Mouse (Mus musculus): ENCODE results near the gene Nwd2. TPM values are rescaled to one million over a fixed set of nuclear protein-coding genes. Genes with fewer than 3 reads are reported as not detected.

The Nwd2 gene
- 1.1 and 1.7 TPM in 2 replicates for polyA plus RNA-seq (2016; fragmentation: Nextera tagmentation; extraction: Ambion mirVana)

DNA sequence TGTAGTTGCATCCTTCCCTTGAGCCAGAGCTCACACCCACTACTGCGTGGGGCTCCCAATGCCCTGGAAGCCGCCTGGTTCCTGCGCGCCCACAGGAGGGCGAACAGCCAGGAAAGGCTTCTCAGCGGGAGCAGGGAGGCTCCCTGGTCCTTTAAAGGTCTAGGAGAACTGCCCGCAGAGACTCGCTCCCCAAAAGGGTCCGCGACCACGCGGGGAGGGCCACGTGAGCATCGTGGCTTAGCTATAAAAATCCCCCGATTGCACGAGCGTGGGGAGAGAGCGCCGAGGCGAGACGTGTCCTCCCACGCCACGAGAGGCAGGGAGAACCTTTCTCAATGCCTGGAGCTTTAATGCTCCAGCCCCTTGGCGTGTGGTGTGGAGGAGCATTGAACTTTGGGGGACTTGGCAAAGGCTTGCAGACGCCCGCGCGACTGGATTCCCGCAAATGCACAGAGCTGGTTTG, at the start of gene Nwd2:
Gene Nwd2 (plus strand): TSS at position 33 of the 463 bp plus-strand sequence.
- H3K4me1 ChIP-seq: peaks cover 20% of the 10 kb centered on the region
- H3K4me3 ChIP-seq: peak within 1 kb of the TSS; percentile 71
- WGBS: 1% methylated on average over 29 of the region's 29 CpGs
- H3K36me3 ChIP-seq: no peaks in the 10 kb centered on the region
- no peaks in the 10 kb centered on the region for H3K9me3 ChIP-seq (replicated peaks)
- H3K27me3 ChIP-seq (ENCODE audit: low read depth, poor library complexity, severe bottlenecking): peaks cover 53% of the 10 kb centered on the region
- H3K27ac ChIP-seq (replicated peaks): peak within 1 kb of the TSS; percentile 67
- no peak for DNase-seq (ENCODE audit: low spot score)

DNA sequence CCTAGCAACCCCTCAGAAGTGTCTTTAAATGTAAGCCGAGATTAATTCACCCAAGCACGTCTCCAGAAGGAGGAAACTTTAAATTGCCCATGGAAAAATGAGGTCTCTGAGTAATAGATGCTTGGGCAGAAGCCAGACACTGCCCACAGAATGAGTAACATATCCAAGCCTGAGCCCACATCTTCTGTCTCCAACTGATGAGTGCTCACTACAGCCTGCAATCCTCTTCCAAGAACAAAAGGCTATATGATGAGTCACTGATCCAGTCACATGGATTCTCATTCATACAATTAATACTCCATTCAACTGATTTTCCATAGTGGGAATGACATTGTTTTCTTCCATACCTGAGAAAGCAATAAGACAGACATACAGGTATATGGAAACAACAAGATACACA, 41.5 kb upstream of the Nwd2 start:
- Histone ChIP-seq H3K9me3 (replicated peaks) (no peaks in the 10 kb centered on the region), H3K4me3 (no peak overlapping the region), H3K4me1 (no peaks in the 10 kb centered on the region), H3K27ac (replicated peaks) (no peak overlapping the region), H3K36me3 (no peaks in the 10 kb centered on the region), H3K27me3 (ENCODE audit: low read depth, poor library complexity, severe bottlenecking) (no peaks in the 10 kb centered on the region)
- 90% methylated on average over 2 of the region's 2 CpGs for WGBS
- no peak for DNase-seq (ENCODE audit: low spot score)

DNA sequence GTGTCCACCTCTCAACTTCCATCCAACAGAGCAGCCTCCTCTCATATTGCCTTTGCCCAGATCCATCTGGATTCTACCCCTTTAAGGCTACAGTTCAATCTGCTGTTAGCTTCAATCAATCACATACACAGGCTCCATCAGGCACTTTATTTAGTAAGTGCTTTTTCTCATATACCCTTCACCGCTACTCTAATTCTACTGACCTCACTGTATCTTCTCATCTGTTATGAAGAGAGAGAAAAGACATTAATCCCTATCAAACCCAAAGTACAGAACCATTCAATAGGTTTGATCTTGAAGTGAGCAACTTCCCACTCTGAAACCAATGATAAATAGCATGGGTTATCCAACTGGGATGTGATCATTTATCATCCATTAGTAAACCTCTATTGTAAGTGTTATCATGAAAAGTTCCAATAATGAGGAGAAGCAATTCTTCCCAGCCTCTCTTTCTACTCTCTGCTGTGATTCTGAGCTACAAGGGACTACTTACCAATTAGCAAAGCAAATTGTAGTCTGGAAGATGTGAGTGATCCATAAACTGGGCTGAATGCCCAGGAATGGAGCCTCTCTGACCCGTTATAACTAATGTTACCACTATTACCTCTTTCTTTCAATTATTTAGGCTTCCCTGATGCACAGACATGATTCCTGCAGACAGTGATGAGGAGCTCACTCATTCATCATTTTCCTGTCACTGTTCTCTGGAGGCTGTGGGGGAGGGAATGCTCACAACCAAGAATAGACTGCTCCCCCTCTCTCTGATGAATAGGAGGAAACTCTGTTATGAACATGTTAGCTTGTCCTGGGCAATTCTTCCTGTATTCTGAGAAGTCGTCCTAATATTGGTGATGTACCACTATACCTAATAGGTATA, 31.9 kb upstream of the Nwd2 start:
- Histone ChIP-seq H3K27me3 (ENCODE audit: low read depth, poor library complexity, severe bottlenecking) (no peaks in the 10 kb centered on the region), H3K4me3 (no peak overlapping the region), H3K4me1 (no peaks in the 10 kb centered on the region), H3K9me3 (replicated peaks) (no peaks in the 10 kb centered on the region), H3K36me3 (no peaks in the 10 kb centered on the region), H3K27ac (replicated peaks) (no peak overlapping the region)
- 87% methylated on average over 3 of the region's 3 CpGs for WGBS
- DNase-seq (ENCODE audit: low spot score): no peak

DNA sequence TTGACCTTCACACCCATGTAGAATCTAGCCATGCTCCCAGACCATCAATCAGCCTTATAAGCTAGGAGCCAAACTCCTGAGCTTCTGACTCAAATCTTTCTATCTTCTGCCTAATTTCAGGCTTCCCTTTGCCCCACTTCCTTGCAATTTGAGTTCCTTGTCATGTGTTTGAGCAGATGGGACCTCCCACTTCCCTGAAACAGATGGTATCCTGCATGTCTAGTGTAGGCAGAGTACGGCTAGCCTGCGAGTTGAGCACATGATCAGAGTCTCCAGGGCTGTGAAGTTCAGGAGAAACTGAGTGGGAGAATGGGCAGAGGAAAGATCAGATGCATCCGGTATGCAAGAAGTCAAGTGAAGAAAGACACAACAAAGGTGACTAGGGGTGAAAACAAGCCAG, 24.8 kb upstream of the Nwd2 start:
- no peak overlapping the region for H3K4me3 ChIP-seq
- DNase-seq (ENCODE audit: low spot score): no peak
- H3K4me1 ChIP-seq: no peaks in the 10 kb centered on the region
- H3K9me3 ChIP-seq (replicated peaks): no peaks in the 10 kb centered on the region
- 91% methylated on average over 3 of the region's 3 CpGs for WGBS
- H3K36me3 ChIP-seq: no peaks in the 10 kb centered on the region
- H3K27me3 ChIP-seq (ENCODE audit: low read depth, poor library complexity, severe bottlenecking): no peaks in the 10 kb centered on the region
- H3K27ac ChIP-seq (replicated peaks): no peak overlapping the region

DNA sequence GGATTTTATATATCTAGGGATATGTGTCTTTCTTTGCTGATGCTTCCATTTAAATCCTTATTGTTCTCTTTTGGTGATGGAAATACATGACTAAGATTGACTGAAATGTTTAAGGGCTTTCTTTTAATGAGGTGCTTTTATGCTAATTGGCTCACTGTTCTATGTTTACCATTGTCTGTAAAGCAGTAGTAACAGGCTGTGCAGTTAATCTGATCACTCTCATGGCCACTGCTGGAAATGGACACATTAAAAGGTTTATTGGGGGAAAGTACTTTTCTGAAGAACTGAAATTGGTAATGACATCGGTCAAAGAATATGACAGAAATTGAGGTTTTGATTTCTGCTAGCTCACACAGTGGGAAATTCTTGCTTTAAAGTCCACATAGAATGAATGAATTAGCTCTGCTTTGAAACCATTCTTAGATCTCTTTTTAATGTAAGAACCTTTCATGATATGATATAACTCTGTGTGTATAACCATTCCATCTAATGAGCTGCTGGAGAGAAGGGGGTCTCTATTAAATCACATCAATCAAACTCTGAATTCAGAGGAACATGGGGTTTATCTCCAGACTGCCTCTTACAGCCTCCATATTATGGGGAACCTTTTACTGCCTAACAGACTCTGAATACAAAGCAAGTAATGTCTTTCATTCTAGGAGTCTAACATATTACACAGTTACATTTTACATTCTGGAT, 20.9 kb upstream of the Nwd2 start:
- no peak overlapping the region for H3K4me3 ChIP-seq
- no peaks in the 10 kb centered on the region for H3K9me3 ChIP-seq (replicated peaks)
- DNase-seq (ENCODE audit: low spot score): no peak
- no peaks in the 10 kb centered on the region for H3K27me3 ChIP-seq (ENCODE audit: low read depth, poor library complexity, severe bottlenecking)
- no peak overlapping the region for H3K27ac ChIP-seq (replicated peaks)
- 90% methylated on average over 1 of the region's 1 CpGs for WGBS
- H3K36me3 ChIP-seq: no peaks in the 10 kb centered on the region
- H3K4me1 ChIP-seq: no peaks in the 10 kb centered on the region

DNA sequence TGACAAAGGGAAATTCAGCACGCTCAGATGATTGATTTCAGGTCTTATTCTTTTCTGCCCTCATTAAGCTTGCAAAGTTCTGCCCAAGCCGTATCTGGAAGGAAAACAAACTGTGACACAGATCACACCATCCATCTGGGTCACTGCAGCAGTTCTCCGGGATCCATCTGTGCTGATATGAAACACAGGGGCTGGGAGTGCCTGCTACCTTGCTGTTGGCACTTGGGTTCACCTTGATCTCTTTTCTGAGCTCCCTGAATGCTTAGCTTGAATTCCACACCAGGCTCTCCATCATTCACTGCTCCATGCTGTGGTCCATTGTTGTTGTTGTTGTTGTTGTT, 20.4 kb upstream of the Nwd2 start:
- no peak for DNase-seq (ENCODE audit: low spot score)
- Histone ChIP-seq H3K9me3 (replicated peaks) (no peaks in the 10 kb centered on the region), H3K36me3 (no peaks in the 10 kb centered on the region), H3K4me1 (no peaks in the 10 kb centered on the region), H3K4me3 (no peak overlapping the region), H3K27me3 (ENCODE audit: low read depth, poor library complexity, severe bottlenecking) (no peaks in the 10 kb centered on the region), H3K27ac (replicated peaks) (no peak overlapping the region)
- WGBS: 85% methylated on average over 3 of the region's 3 CpGs

DNA sequence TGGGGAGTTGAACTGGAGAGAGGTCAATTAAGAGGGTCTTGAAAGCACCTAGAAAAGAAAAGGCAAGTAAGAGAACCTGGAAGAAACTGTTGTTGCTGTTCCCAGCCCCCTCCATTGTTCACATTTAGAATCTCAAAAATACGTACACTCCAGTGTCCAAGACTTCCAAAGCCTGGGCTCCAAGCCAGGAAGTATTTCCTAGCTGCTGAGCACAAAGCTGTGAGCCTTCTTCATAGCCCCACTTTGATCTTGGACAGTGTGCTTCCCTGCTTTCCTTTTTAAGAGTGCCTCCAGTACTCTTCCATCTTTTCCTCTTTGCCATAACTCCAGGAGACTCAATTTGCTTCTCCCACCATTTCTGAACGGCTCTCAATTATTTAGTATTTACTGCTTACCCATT, 14.3 kb upstream of the Nwd2 start:
- no peaks in the 10 kb centered on the region for H3K36me3 ChIP-seq
- H3K4me1 ChIP-seq: no peaks in the 10 kb centered on the region
- no peaks in the 10 kb centered on the region for H3K9me3 ChIP-seq (replicated peaks)
- 77% methylated on average over 2 of the region's 2 CpGs for WGBS
- no peak for DNase-seq (ENCODE audit: low spot score)
- H3K4me3 ChIP-seq: no peak overlapping the region
- H3K27ac ChIP-seq (replicated peaks): no peak overlapping the region
- no peaks in the 10 kb centered on the region for H3K27me3 ChIP-seq (ENCODE audit: low read depth, poor library complexity, severe bottlenecking)

DNA sequence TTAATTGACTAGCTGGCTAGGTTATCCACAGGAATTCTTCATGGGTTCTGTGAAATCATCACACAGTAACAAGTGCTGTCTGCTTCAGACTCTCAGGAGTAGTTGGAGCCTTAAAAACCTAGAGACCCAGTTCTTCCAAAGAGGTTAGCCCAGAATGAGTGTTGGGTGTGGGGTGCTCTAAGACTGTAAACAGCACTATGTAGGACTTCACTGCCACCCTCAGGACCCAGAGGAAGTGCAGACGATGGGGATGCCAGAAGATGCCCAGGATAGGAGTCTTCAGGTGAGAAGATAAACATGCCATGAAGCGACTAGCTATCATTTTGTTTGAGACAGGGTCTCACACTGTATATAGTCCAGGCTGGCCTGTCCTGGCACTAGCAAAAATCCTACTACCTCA, 715 bp upstream of the Nwd2 start:
- DNase-seq (ENCODE audit: low spot score): no peak
- peaks cover 53% of the 10 kb centered on the region for H3K27me3 ChIP-seq (ENCODE audit: low read depth, poor library complexity, severe bottlenecking)
- WGBS: 38% methylated on average over 2 of the region's 2 CpGs

DNA sequence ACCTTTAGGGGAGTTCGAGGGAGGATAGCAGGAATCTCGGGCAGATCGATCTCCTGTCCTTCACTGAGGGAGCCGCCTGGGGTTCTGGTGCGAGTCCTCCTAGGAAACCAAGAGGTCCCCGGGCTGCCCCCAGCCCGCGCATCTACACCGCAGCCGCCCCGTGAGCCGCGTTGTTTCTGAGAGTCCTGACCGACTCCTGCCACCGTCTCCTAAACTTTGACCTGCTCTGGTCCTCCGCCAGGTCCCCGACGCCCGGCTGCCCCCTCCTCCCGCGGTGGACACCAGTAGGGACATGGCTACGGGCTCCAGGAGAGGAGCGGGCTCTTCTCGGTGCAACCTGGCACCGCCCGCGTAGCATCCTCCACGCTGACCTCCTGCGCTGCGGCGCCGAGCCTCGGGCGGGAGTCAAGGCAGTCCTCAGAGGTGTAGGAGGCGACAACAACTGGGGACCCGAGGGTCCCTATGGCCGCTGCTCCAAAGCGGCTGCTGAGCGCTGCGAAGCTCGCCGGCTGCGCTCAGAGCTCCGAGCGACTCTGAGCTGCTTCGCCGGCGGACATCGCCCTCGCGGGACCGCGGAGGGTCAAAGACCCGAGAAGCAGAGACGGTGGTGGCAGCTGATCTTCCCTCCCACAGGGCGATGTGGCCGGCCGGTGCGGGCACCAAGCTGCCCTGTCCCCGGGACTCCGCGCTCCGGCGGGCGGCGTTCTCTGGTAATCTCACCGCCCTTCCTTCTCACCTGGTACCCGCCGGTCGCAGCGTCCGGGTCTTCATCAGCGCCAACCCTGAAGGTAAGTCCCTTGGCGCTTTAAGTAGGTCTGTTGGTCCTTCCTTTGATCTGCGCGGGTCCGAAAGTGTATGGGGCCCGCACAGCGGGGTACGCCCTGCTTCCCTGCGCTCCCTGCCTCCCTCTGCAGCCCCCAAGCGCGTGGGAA, 897 bp downstream of the Nwd2 start:
- WGBS: under 1% methylated on average over 83 of the region's 83 CpGs
- H3K4me1 ChIP-seq: peaks cover 20% of the 10 kb centered on the region
- no peaks in the 10 kb centered on the region for H3K36me3 ChIP-seq
- H3K4me3 ChIP-seq: peak overlapping the region; percentile 71
- H3K9me3 ChIP-seq (replicated peaks): no peaks in the 10 kb centered on the region
- peak overlapping the region; percentile 67 for H3K27ac ChIP-seq (replicated peaks)
- DNase-seq (ENCODE audit: low spot score): peak; percentile 55
- H3K27me3 ChIP-seq (ENCODE audit: low read depth, poor library complexity, severe bottlenecking): peaks cover 53% of the 10 kb centered on the region

More for the DNA sequence above, 715 bp upstream of the Nwd2 start:
- Histone ChIP-seq H3K36me3 (no peaks in the 10 kb centered on the region), H3K27ac (replicated peaks) (no peak overlapping the region), H3K4me3 (no peak overlapping the region), H3K9me3 (replicated peaks) (no peaks in the 10 kb centered on the region), H3K4me1 (peaks cover 20% of the 10 kb centered on the region)

DNA sequence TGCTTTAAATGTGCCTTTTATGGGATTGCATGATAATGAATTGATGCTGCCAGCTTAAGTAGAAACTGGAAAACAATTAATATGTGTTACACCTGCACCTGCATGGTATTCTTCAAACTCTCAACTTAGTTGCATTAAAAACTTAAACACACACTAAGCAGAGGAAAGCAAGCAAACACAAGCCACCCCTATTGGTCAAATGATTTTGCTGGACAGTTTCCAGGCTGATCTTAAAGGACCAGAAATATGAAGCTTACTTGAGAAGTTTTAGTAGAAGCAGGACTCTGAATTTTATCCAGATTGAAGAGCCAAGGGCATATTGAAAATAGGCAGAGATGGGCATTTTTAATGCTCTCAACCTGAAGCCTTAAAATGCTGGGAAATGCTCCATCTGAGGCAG, 2.9 kb downstream of the Nwd2 start:
- no peak for DNase-seq (ENCODE audit: low spot score)
- peaks cover 20% of the 10 kb centered on the region for H3K4me1 ChIP-seq
- H3K4me3 ChIP-seq: no peak overlapping the region
- no peaks in the 10 kb centered on the region for H3K36me3 ChIP-seq
- no peak overlapping the region for H3K27ac ChIP-seq (replicated peaks)
- no peaks in the 10 kb centered on the region for H3K9me3 ChIP-seq (replicated peaks)
- H3K27me3 ChIP-seq (ENCODE audit: low read depth, poor library complexity, severe bottlenecking): peaks cover 53% of the 10 kb centered on the region

DNA sequence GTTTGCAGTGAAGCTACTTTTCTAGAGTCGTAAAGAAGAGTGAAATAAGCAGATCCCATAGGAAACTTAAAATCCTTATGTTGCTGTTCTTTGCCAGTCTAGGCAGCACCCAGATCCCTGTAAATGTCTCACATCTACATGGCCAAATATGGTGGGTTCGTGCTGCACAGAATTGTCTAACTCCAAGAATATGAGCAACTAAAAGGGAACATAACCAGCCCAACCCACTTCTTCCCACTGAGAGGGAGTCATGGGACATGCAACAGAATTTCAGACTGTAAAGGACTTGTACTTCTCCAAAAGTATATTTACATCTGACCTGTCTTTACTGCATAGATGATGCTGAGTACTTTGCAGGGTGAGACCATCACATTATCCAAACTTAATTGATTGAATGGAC, 3.8 kb downstream of the Nwd2 start:
- no peak for DNase-seq (ENCODE audit: low spot score)
- 93% methylated on average over 2 of the region's 2 CpGs for WGBS
- peaks cover 20% of the 10 kb centered on the region for H3K4me1 ChIP-seq
- no peaks in the 10 kb centered on the region for H3K36me3 ChIP-seq
- no peaks in the 10 kb centered on the region for H3K9me3 ChIP-seq (replicated peaks)
- H3K27me3 ChIP-seq (ENCODE audit: low read depth, poor library complexity, severe bottlenecking): peaks cover 49% of the 10 kb centered on the region
- no peak overlapping the region for H3K27ac ChIP-seq (replicated peaks)
- no peak overlapping the region for H3K4me3 ChIP-seq

DNA sequence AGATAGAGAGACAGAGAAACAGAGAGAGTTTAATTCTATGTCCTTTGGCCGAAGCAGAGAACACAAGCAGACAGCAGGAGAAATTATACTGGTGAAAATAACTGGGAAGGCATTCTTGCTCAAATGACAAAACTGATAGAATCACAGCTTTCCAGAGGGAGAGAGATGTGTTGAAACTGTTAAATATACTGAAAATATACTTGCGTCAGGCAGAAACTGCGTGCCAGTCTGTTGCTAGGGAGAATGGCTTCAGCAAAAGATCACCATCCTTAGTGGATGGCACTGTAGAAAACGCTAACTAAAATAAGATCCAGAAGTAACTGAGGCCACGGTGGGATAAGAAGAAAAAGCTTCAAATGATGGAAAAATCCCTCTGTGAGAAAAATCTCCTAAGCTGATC, 18.0 kb downstream of the Nwd2 start:
- Histone ChIP-seq H3K9me3 (replicated peaks) (no peaks in the 10 kb centered on the region), H3K27ac (replicated peaks) (no peak overlapping the region), H3K36me3 (no peaks in the 10 kb centered on the region), H3K4me3 (no peak overlapping the region), H3K4me1 (no peaks in the 10 kb centered on the region), H3K27me3 (ENCODE audit: low read depth, poor library complexity, severe bottlenecking) (no peaks in the 10 kb centered on the region)
- no peak for DNase-seq (ENCODE audit: low spot score)
- WGBS: 93% methylated on average over 5 of the region's 5 CpGs
